Mouse (Mus musculus) layer of hippocampus, postnatal 25 days (tissue): ENCODE results near the gene Cfap299. TPM values are rescaled to one million over a fixed set of nuclear protein-coding genes. Genes with fewer than 3 reads are reported as not detected.
"Not testable (repeated sequence)": the region's sequence is repeated elsewhere in the genome, so short reads cannot be mapped to it uniquely, and the experiment has no call there.

Source experiments
- DNase-seq, 2 experiments: peaks; one replicate each; pipeline ENCODE4 v3.0.0; 2022; ENCODE audit warnings: mixed read lengths in 2 of 2, low spot score in 1 of 2; ENCODE audit errors: extremely low spot score in 1 of 2
- total RNA-seq, 2 experiments: library from RNA; stranded (reverse); gene quantifications; 2 replicates each; pipeline ENCODE4 v1.2.3; 2021

The Cfap299 gene
- total RNA-seq = under 1 TPM in 1 of 2 experiments, not detected in 1; 0.54 TPM

GRCm38 (mm10) chr5:98328848-98329624 lies at the start of gene Cfap299:
TSS of gene Cfap299 (plus strand) at chr5:98329304.
- DNase-seq = peak; percentile 93

- DNase-seq = no peak
Observed at GRCm38 (mm10) chr5:98281993-98282392, 47.1 kb upstream of the Cfap299 start.

GRCm38 (mm10) chr5:98283696-98284478 lies 45.2 kb upstream of the Cfap299 start:
- no peak for DNase-seq

- DNase-seq = no peak
Observed at GRCm38 (mm10) chr5:98290642-98291041, 38.5 kb upstream of the Cfap299 start.

GRCm38 (mm10) chr5:98292388-98293048 lies 36.6 kb upstream of the Cfap299 start:
- no peak for DNase-seq

- DNase-seq = no peak
Observed at GRCm38 (mm10) chr5:98293049-98293715, 35.9 kb upstream of the Cfap299 start.

- DNase-seq = no peak
Observed at GRCm38 (mm10) chr5:98300079-98300478, 29.0 kb upstream of the Cfap299 start.

- DNase-seq = no peak
Observed at GRCm38 (mm10) chr5:98305673-98306072, 23.4 kb upstream of the Cfap299 start.

GRCm38 (mm10) chr5:98306528-98306927 lies 22.6 kb upstream of the Cfap299 start:
- no peak for DNase-seq

- DNase-seq = no peak
Observed at GRCm38 (mm10) chr5:98326625-98327024, 2.5 kb upstream of the Cfap299 start.

GRCm38 (mm10) chr5:98343751-98344150 lies 14.6 kb downstream of the Cfap299 start:
- DNase-seq = not testable (repeated sequence)

GRCm38 (mm10) chr5:98344581-98344980 lies 15.5 kb downstream of the Cfap299 start:
- no peak for DNase-seq

GRCm38 (mm10) chr5:98346067-98346466 lies 17.0 kb downstream of the Cfap299 start:
- DNase-seq = peak in 1 of 2 experiments; percentile 26

GRCm38 (mm10) chr5:98348605-98349004 lies 19.5 kb downstream of the Cfap299 start:
- peak; percentile 66 to 88 for DNase-seq

GRCm38 (mm10) chr5:98359912-98360311 lies 30.8 kb downstream of the Cfap299 start:
- no peak for DNase-seq

- no peak for DNase-seq
Observed at GRCm38 (mm10) chr5:98360792-98361419, 31.8 kb downstream of the Cfap299 start.

GRCm38 (mm10) chr5:98363428-98363827 lies 34.3 kb downstream of the Cfap299 start:
- DNase-seq = no peak

GRCm38 (mm10) chr5:98365340-98365739 lies 36.2 kb downstream of the Cfap299 start:
- DNase-seq = no peak

GRCm38 (mm10) chr5:98368822-98369221 lies 39.7 kb downstream of the Cfap299 start:
- no peak for DNase-seq

- no peak for DNase-seq
Observed at GRCm38 (mm10) chr5:98369426-98369825, 40.3 kb downstream of the Cfap299 start.
